Mouse (Mus musculus): Measurements from ENCODE around the gene Abca8b. TPM values are rescaled to one million over a fixed set of nuclear protein-coding genes. Genes with fewer than 3 reads are reported as not detected.
"Not testable (repeated sequence)": the region's sequence is repeated elsewhere in the genome, so short reads cannot be mapped to it uniquely, and the experiment has no call there.

The Abca8b gene
- total RNA-seq, 2 experiments from 2014 or later = 6.2 to 10.4 TPM

GRCm38 (mm10) chr11:109916654-109917053 is 79.0 kb downstream of the Abca8b start:
- DNase-seq (ENCODE audit: low spot score in 2 of 2) = no peak

- DNase-seq (ENCODE audit: low spot score in 2 of 2) = not testable (repeated sequence)
Observed at GRCm38 (mm10) chr11:109913156-109913555, 82.5 kb downstream of the Abca8b start.

GRCm38 (mm10) chr11:109912118-109912517 is 83.5 kb downstream of the Abca8b start:
- DNase-seq (ENCODE audit: low spot score in 2 of 2) = not testable (repeated sequence)

- DNase-seq (ENCODE audit: low spot score in 2 of 2) = no peak
Observed at GRCm38 (mm10) chr11:109909801-109910200, 85.8 kb downstream of the Abca8b start.

GRCm38 (mm10) chr11:109908207-109909031 is 87.2 kb downstream of the Abca8b start:
- no peak for DNase-seq (ENCODE audit: low spot score in 2 of 2)

GRCm38 (mm10) chr11:109907508-109907907 is 88.1 kb downstream of the Abca8b start:
- no peak for DNase-seq (ENCODE audit: low spot score in 2 of 2)

- no peak for DNase-seq (ENCODE audit: low spot score in 2 of 2)
Observed at GRCm38 (mm10) chr11:109902616-109903598, 92.7 kb downstream of the Abca8b start.

GRCm38 (mm10) chr11:109900491-109901241 is 95.0 kb downstream of the Abca8b start:
- DNase-seq (ENCODE audit: low spot score in 2 of 2) = no peak

GRCm38 (mm10) chr11:109898791-109899467 is 96.7 kb downstream of the Abca8b start:
- DNase-seq (ENCODE audit: low spot score in 2 of 2) = no peak

- DNase-seq (ENCODE audit: low spot score in 2 of 2) = no peak
Observed at GRCm38 (mm10) chr11:109895952-109896530, 99.6 kb downstream of the Abca8b start.

GRCm38 (mm10) chr11:109895496-109895895 is 100.1 kb downstream of the Abca8b start:
- no peak for DNase-seq (ENCODE audit: low spot score in 2 of 2)

- DNase-seq (ENCODE audit: low spot score in 2 of 2) = no peak
Observed at GRCm38 (mm10) chr11:109893894-109894804, 101.5 kb downstream of the Abca8b start.

- no peak for DNase-seq (ENCODE audit: low spot score in 2 of 2)
Observed at GRCm38 (mm10) chr11:109891989-109892386, 103.7 kb downstream of the Abca8b start.

GRCm38 (mm10) chr11:109891371-109891988 is 104.2 kb downstream of the Abca8b start:
- no peak for DNase-seq (ENCODE audit: low spot score in 2 of 2)

GRCm38 (mm10) chr11:109889595-109889994 is 106.0 kb downstream of the Abca8b start:
- DNase-seq (ENCODE audit: low spot score in 2 of 2) = no peak

- DNase-seq (ENCODE audit: low spot score in 2 of 2) = no peak
Observed at GRCm38 (mm10) chr11:109886757-109887156, 108.9 kb downstream of the Abca8b start.

GRCm38 (mm10) chr11:109885521-109885920 is 110.1 kb downstream of the Abca8b start:
- DNase-seq (ENCODE audit: low spot score in 2 of 2) = no peak

GRCm38 (mm10) chr11:109884801-109885200 is 110.8 kb downstream of the Abca8b start:
- DNase-seq (ENCODE audit: low spot score in 2 of 2) = no peak

- no peak for DNase-seq (ENCODE audit: low spot score in 2 of 2)
Observed at GRCm38 (mm10) chr11:109884126-109884525, 111.5 kb downstream of the Abca8b start.

Data from adrenal gland, postnatal 4 days (tissue).